Mouse (Mus musculus) ES-E14 (cell line): ENCODE measurements around the gene Tpst2. TPM values are rescaled to one million over a fixed set of nuclear protein-coding genes. Genes with fewer than 3 reads are reported as not detected.

Experiments used
- DNase-seq: peaks from one replicate; pipeline ENCODE4 v3.0.0-alpha.2; 2013; ENCODE audit warnings: low read depth, low spot score
- H3K27ac ChIP-seq: 2 replicates; pipeline ENCODE4 v1.5.1; 2012; ENCODE audit warnings: low read depth, mild to moderate bottlenecking, low read length, moderate library complexity, mixed read lengths; ENCODE audit not compliant: poor library complexity, insufficient read depth, severe bottlenecking
- H3K36me3 ChIP-seq: 2 replicates; pipeline ENCODE4 v1.6.1; 2012; ENCODE audit warnings: mild to moderate bottlenecking, low read length, moderate library complexity, mixed read lengths; ENCODE audit not compliant: control insufficient read depth, poor library complexity, insufficient read depth, severe bottlenecking
- H3K4me1 ChIP-seq, 2 experiments: fragments of 150-350 bp in 1 of 2; sonication (generic) in 1 of 2; 2 replicates each; pipeline ENCODE4 v1.6.1; 2012; ENCODE audit warnings: low read length in 2 of 2, mild to moderate bottlenecking in 1 of 2, mixed read lengths in 1 of 2; ENCODE audit not compliant: control insufficient read depth in 2 of 2, insufficient read depth in 2 of 2, poor library complexity in 1 of 2
- H3K4me3 ChIP-seq, 2 experiments: fragments of 150-350 bp in 1 of 2; sonication (generic) in 1 of 2; 2 replicates each; pipeline ENCODE4 v1.5.1; 2012; ENCODE audit warnings: low read length in 2 of 2, low read depth in 1 of 2, mild to moderate bottlenecking in 1 of 2, mixed read lengths in 1 of 2; ENCODE audit not compliant: insufficient read depth in 1 of 2, poor library complexity in 1 of 2, severe bottlenecking in 1 of 2
- H3K9ac ChIP-seq: 2 replicates; pipeline ENCODE4 v1.6.1; 2012; ENCODE audit warnings: low read depth, mild to moderate bottlenecking, low read length, mixed read lengths; ENCODE audit not compliant: poor library complexity, insufficient read depth, severe bottlenecking
- H3K9me3 ChIP-seq: fragments of 150-350 bp; sonication (generic); 2 replicates; pipeline ENCODE4 v1.6.1; 2012; ENCODE audit warnings: low read depth, mild to moderate bottlenecking, low read length; ENCODE audit not compliant: control insufficient read depth, insufficient read depth
- CHD2 ChIP-seq: IDR thresholded peaks from 2 replicates; pipeline ENCODE4 v1.6.1; 2014; ENCODE audit warnings: mild to moderate bottlenecking, low read depth, low read length, inconsistent platforms
- HCFC1 ChIP-seq: IDR thresholded peaks from 2 replicates; pipeline ENCODE4 v1.6.1; 2012; ENCODE audit warnings: low read length, inconsistent platforms, borderline replicate concordance; ENCODE audit not compliant: insufficient read depth
- MAFK ChIP-seq: IDR thresholded peaks from 2 replicates; pipeline ENCODE4 v1.6.1; 2014; ENCODE audit warnings: mild to moderate bottlenecking, low read depth, low read length, inconsistent platforms; ENCODE audit not compliant: insufficient read depth
- ZC3H11A ChIP-seq: IDR thresholded peaks from 2 replicates; pipeline ENCODE4 v1.6.1; 2012; ENCODE audit warnings: low read depth, mild to moderate bottlenecking, inconsistent platforms, low read length, borderline replicate concordance
- ZNF384 ChIP-seq: IDR thresholded peaks from 2 replicates; pipeline ENCODE4 v1.6.1; 2012; ENCODE audit warnings: low read depth, low read length, inconsistent platforms
- in situ Hi-C, 2 experiments: fragments of 600-800 bp; cut with MboI; formaldehyde crosslinking; loops; one replicate each; pipeline ENCODE4 v1.15.1; 2025; ENCODE audit warnings: low sequenced_read_pairs in 2 of 2, inconsistent platforms in 1 of 2; ENCODE audit not compliant: unreplicated experiment in 2 of 2
- total RNA-seq: library from RNA; depleted of rRNA; stranded (reverse); fragments of 300-350 nt; gene quantifications from 2 replicates; pipeline ENCODE4 v1.2.3, GENCODE M21; 2012

Tpst2 gene
- total RNA-seq, 1 experiment = 82.7 TPM

- peaks cover 2 to 4% of the 10 kb centered on the region in 2 experiments for H3K4me1 ChIP-seq
- DNase-seq = no peak
- H3K4me3 ChIP-seq = no peak overlapping the region
- no peaks in the 10 kb centered on the region for H3K9me3 ChIP-seq
- no peak overlapping the region for H3K27ac ChIP-seq
- TF ChIP-seq CHD2 = no peak
- no peak for TF ChIP-seq ZNF384
- no peak for TF ChIP-seq MAFK
- TF ChIP-seq HCFC1 = no peak
- no peak overlapping the region for H3K9ac ChIP-seq
- no peaks in the 10 kb centered on the region for H3K36me3 ChIP-seq
- in situ Hi-C loops = no loop called here
These were observed 2.6 kb upstream of the Tpst2 start for GRCm38 (mm10) chr5:112273746-112274463.

- in situ Hi-C loops = no loop called here
- H3K9me3 ChIP-seq = no peaks in the 10 kb centered on the region
- no peak overlapping the region for H3K27ac ChIP-seq
- no peak for DNase-seq
- H3K9ac ChIP-seq = no peak overlapping the region
- no peaks in the 10 kb centered on the region for H3K36me3 ChIP-seq
- no peak overlapping the region for H3K4me3 ChIP-seq
- TF ChIP-seq HCFC1 (no peak), ZC3H11A (no peak), MAFK (no peak), CHD2 (no peak), ZNF384 (no peak)
- H3K4me1 ChIP-seq = peaks cover 4 to 9% of the 10 kb centered on the region in 2 experiments
These were observed 1.3 kb upstream of the Tpst2 start for GRCm38 (mm10) chr5:112275021-112275804.

- Histone ChIP-seq H3K9me3 (no peaks in the 10 kb centered on the region), H3K4me1 (peaks cover 11 to 17% of the 10 kb centered on the region in 2 experiments), H3K9ac (peak overlapping the region; percentile 92), H3K4me3 (peak overlapping the region; percentile 70 to 92), H3K36me3 (no peaks in the 10 kb centered on the region), H3K27ac (peak overlapping the region; percentile 37)
- in situ Hi-C loops = no loop called here
- TF ChIP-seq CHD2 = peak; percentile 29; the same call in 1 of the 2 replicates
- TF ChIP-seq ZNF384 = no peak
- no peak for DNase-seq
These were observed 437 bp downstream of the Tpst2 start for GRCm38 (mm10) chr5:112276907-112277348.

GRCm38 (mm10) chr5:112277906-112278470, 1.5 kb downstream of the Tpst2 start:
- no peak overlapping the region for H3K27ac ChIP-seq
- peaks cover 11 to 23% of the 10 kb centered on the region in 2 experiments for H3K4me1 ChIP-seq
- no peak for DNase-seq
- in situ Hi-C loops = no loop called here
- TF ChIP-seq HCFC1 (no peak), MAFK (no peak), CHD2 (no peak), ZNF384 (no peak), ZC3H11A (no peak)
- H3K9ac ChIP-seq = no peak overlapping the region
- no peaks in the 10 kb centered on the region for H3K36me3 ChIP-seq
- peak overlapping the region in 1 of 2 experiments; percentile 70; a peak in 1 of 4 replicates for H3K4me3 ChIP-seq
- no peaks in the 10 kb centered on the region for H3K9me3 ChIP-seq
